Mouse (Mus musculus) erythroid progenitor cell, adult 5-6 weeks (primary cell): ENCODE measurements at regions not wholly inside any gene's neighbourhood (a gene's known extent, or its start where the extent isn't known, plus 50 kb on each side); places are given as distances from the start of the nearest gene placed in this dataset.

ENCODE experiments used
- ATAC-seq: replicated peaks from 2 replicates; pipeline ENCODE4 v1.8.0; 2016; ENCODE audit warnings: moderate number of reproducible peaks, mild to moderate bottlenecking, moderate TSS enrichment, inconsistent platforms; ENCODE audit not compliant: poor library complexity, low FRiP score, severe bottlenecking

GRCm38 (mm10) chr10:117543696-117543950 is 85.7 kb upstream of the Cpm start:
- no peak for ATAC-seq

GRCm38 (mm10) chr10:117542886-117543695 is 86.2 kb upstream of the Cpm start:
- ATAC-seq = no peak

- ATAC-seq = no peak
Observed at GRCm38 (mm10) chr10:117542351-117542750, 86.9 kb upstream of the Cpm start.

- ATAC-seq = no peak
Observed at GRCm38 (mm10) chr10:117541487-117541886, 87.8 kb upstream of the Cpm start.

- ATAC-seq = no peak
Observed at GRCm38 (mm10) chr10:117540747-117541398, 88.4 kb upstream of the Cpm start.

- ATAC-seq = no peak
Observed at GRCm38 (mm10) chr10:117540112-117540594, 89.1 kb upstream of the Cpm start.

GRCm38 (mm10) chr10:117539532-117539931 is 89.8 kb upstream of the Cpm start:
- ATAC-seq = no peak

- no peak for ATAC-seq
Observed at GRCm38 (mm10) chr10:117538725-117539124, 90.6 kb upstream of the Cpm start.

- ATAC-seq = no peak
Observed at GRCm38 (mm10) chr10:117536769-117537599, 92.3 kb upstream of the Cpm start.

- ATAC-seq = no peak
Observed at GRCm38 (mm10) chr10:117535843-117536242, 93.5 kb upstream of the Cpm start.

GRCm38 (mm10) chr10:117534992-117535719 is 94.1 kb upstream of the Cpm start:
- no peak for ATAC-seq

- ATAC-seq = no peak
Observed at GRCm38 (mm10) chr10:117534478-117534877, 94.8 kb upstream of the Cpm start.

- ATAC-seq = no peak
Observed at GRCm38 (mm10) chr10:117533541-117534386, 95.5 kb upstream of the Cpm start.

GRCm38 (mm10) chr10:117532750-117533540 is 96.4 kb upstream of the Cpm start:
- ATAC-seq = no peak

GRCm38 (mm10) chr10:117531798-117532747 is 97.2 kb upstream of the Cpm start:
- ATAC-seq = no peak

GRCm38 (mm10) chr10:117530859-117531602 is 98.3 kb upstream of the Cpm start:
- no peak for ATAC-seq
